Mouse (Mus musculus) CD8-positive naive resting alpha-beta T cell, adult 2 months (primary cell): ENCODE results near the gene Cnbd2.

Experiments used
- DNase-seq, 2 experiments: peaks; one replicate each; pipeline ENCODE4 v3.0.0; 2022; ENCODE audit warnings: low read depth in 2 of 2, low spot score in 2 of 2

Cnbd2 gene

GRCm38 (mm10) chr2:156312297-156312897 lies at the start of gene Cnbd2, which contains the start of gene Scand1:
Gene Cnbd2 (plus strand): TSS chr2:156312299.
Gene Scand1 (minus strand): TSS chr2:156312704.
- peak; percentile 78 to 79 for DNase-seq

GRCm38 (mm10) chr2:156263204-156263893 lies 48.8 kb upstream of the Cnbd2 start:
- DNase-seq, result no peak

- peak; percentile 29 to 44 for DNase-seq
Measured at GRCm38 (mm10) chr2:156267636-156268035, 44.5 kb upstream of the Cnbd2 start.

- no peak for DNase-seq
Measured at GRCm38 (mm10) chr2:156272553-156272952, 39.5 kb upstream of the Cnbd2 start.

- peak; percentile 81 to 90 for DNase-seq
Measured at GRCm38 (mm10) chr2:156278226-156279017, 33.7 kb upstream of the Cnbd2 start.

GRCm38 (mm10) chr2:156281227-156281626 lies 30.9 kb upstream of the Cnbd2 start:
- DNase-seq, result no peak

- no peak for DNase-seq
Measured at GRCm38 (mm10) chr2:156285161-156285560, 26.9 kb upstream of the Cnbd2 start.

- no peak for DNase-seq
Measured at GRCm38 (mm10) chr2:156286733-156287132, 25.4 kb upstream of the Cnbd2 start.

GRCm38 (mm10) chr2:156288222-156288621 lies 23.9 kb upstream of the Cnbd2 start:
- DNase-seq, result no peak

- no peak for DNase-seq
Measured at GRCm38 (mm10) chr2:156289552-156290160, 22.4 kb upstream of the Cnbd2 start.

- DNase-seq, result no peak
Measured at GRCm38 (mm10) chr2:156291998-156292397, 20.1 kb upstream of the Cnbd2 start.

GRCm38 (mm10) chr2:156295601-156296063 lies 16.5 kb upstream of the Cnbd2 start:
- no peak for DNase-seq

- DNase-seq, result no peak
Measured at GRCm38 (mm10) chr2:156296190-156296589, 15.9 kb upstream of the Cnbd2 start.

- no peak for DNase-seq
Measured at GRCm38 (mm10) chr2:156297653-156298052, 14.4 kb upstream of the Cnbd2 start.

GRCm38 (mm10) chr2:156298458-156298857 lies 13.6 kb upstream of the Cnbd2 start:
- no peak for DNase-seq

GRCm38 (mm10) chr2:156302063-156302462 lies 10.0 kb upstream of the Cnbd2 start:
- DNase-seq, result no peak

- DNase-seq, result no peak
Measured at GRCm38 (mm10) chr2:156304351-156304750, 7.7 kb upstream of the Cnbd2 start.

GRCm38 (mm10) chr2:156305818-156306217 lies 6.3 kb upstream of the Cnbd2 start:
- DNase-seq, result peak; percentile 9 to 29

- no peak for DNase-seq
Measured at GRCm38 (mm10) chr2:156307261-156307660, 4.8 kb upstream of the Cnbd2 start.

- DNase-seq, result no peak
Measured at GRCm38 (mm10) chr2:156309948-156310347, 2.2 kb upstream of the Cnbd2 start.

GRCm38 (mm10) chr2:156310455-156310854 lies 1.6 kb upstream of the Cnbd2 start:
- no peak for DNase-seq
